Mouse (Mus musculus): ENCODE data around the gene Brf1.

- TF ChIP-seq POLR2A (IDR thresholded peaks at IDR 0.05; ENCODE audit: control insufficient read depth, low read depth, low read length) (no peak), CTCF (IDR thresholded peaks at IDR 0.05; ENCODE audit: control insufficient read depth, insufficient read depth, insufficient replicate concordance, low read depth, low read length) (no peak)
Measured at GRCm38 (mm10) chr12:112937906-112938305, 62.6 kb downstream of the Brf1 start.
